Mouse (Mus musculus) heart, postnatal 36 days (tissue): ENCODE data around the gene Pawr. TPM values are rescaled to one million over a fixed set of nuclear protein-coding genes. Genes with fewer than 3 reads are reported as not detected.

Experiments used
- DNase-seq, 2 experiments: peaks; one replicate each; pipeline ENCODE4 v3.0.0; 2021 to 2022
- intact Hi-C: fragments of 180-260 bp; cut with DNase I; formaldehyde crosslinking; loops from one replicate; pipeline ENCODE4 v1.15.1; 2025
- total RNA-seq, 2 experiments: library from RNA; stranded (reverse); gene quantifications; 2 replicates each; pipeline ENCODE4 v1.2.3; 2021

The Pawr gene
- total RNA-seq, 2 experiments from 2014 or later: 3.2 to 3.5 TPM

- no peak for DNase-seq
- intact Hi-C loops: no loop called here
These were observed 21.0 kb downstream of the Pawr start for GRCm38 (mm10) chr10:108352944-108353343.

DNA sequence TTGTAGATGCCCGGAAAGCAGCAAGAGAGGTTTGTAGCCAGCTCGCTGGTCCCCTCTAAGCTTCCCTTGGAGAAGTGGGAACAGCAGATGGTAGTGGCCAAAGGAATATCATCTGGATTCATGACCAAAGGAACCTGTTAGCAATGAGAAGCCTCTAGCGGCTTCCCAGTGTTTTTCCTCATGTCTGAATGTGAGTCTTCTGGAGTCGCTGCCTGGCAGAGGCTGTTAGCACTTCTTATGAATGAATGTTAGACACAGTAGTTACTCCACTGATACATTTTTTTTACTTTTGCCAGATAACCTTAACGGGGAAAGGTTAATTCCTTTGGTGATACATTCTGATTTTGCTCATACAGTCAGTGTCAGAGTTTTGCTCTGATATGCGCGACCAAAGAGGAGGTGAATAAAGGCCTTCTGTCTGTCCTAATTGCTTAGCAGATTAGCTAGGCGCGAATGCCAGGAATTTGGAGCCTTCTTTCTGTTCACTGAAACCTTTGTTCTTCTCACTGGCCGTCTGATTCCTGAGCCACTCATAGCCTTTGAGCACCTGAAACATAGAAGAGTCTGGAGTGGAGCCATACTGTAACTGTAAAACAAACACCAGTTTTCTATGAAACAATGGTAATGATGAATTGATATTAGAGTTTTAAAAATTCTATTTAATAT is 22.9 kb downstream of the Pawr start:
- intact Hi-C loops: no loop called here
- no peak for DNase-seq

- intact Hi-C loops: no loop called here
- peak in 1 of 2 experiments; percentile 40 for DNase-seq
These were observed 23.5 kb downstream of the Pawr start for GRCm38 (mm10) chr10:108355392-108355775.

GRCm38 (mm10) chr10:108356601-108357187 is 24.8 kb downstream of the Pawr start:
- no peak for DNase-seq
- intact Hi-C loops: no loop called here

GRCm38 (mm10) chr10:108359974-108360373 is 28.1 kb downstream of the Pawr start:
- DNase-seq: no peak
- intact Hi-C loops: no loop called here

DNA sequence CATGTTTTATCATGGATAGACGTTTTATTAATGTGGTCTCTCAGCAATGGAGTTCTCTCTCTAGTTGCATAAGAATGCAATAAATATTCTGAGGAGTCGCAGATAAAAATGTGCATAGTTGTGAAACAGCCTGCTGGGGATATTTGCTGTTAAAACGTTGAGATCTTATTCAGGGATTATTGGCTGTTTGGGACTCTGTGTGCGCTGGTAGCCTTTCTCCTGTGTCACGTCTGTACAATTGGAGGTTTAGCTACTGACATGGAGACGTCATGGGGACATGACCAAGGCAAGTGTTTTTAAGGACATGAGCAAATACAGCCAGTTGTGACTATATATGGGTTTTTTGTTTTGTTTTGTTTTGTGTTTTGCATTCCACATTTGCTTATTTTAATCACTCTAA is 28.9 kb downstream of the Pawr start:
- DNase-seq: no peak
- intact Hi-C loops: no loop called here

DNA sequence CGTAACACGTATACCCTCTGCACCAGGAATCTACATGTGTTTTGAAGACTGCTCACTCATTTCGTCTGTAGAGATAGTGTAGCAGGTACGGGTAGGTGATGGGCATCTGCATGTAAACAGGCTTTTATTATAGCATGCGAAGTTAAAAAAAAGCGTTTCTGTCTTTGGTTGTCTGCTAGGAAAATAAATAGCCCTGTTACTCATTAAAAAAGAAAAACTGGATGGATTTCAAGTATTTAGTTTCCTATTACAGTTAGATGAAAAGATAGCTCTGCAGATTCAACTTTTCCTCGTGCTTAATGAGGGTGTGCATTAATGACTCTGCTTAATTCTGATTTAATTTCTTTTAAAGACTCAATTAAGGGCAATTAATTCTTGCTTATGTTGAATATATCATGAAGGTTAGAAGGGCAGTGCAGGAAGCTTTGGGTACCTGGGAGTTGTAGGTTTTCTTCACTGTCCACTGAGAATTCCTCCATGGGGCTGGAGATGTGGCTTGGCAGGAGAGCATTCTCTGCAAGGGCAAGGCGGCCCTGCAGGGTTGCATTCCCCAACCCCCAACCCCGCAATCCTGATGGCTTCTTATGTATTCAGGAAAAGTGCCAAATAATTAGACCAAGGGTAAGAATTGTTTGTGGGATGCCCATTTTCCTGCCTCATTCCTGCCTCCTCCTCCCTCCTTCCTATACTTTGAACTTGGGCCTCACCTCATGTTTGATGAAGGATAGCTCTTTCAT is 29.7 kb downstream of the Pawr start:
- DNase-seq: no peak
- intact Hi-C loops: no loop called here

DNA sequence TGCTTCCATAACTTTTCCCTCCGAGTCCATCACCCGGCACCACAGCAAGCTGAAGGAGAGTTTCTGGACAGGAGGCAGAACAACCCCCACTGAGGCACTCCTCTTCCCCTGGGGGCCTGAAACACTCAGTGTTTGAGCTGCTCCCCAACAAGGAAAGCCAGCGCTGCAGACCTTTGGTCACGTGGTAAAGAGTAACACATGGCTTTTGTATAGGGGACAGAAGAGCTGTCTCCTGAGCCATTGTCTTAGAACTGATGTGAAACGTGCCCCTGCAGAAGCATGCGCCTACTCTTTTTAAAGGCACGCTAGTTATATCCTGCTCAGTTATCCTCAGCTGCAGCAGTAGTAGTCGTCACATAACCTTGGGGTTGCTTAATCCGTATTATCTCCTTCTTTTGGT is 32.0 kb downstream of the Pawr start:
- intact Hi-C loops: no loop called here

DNA sequence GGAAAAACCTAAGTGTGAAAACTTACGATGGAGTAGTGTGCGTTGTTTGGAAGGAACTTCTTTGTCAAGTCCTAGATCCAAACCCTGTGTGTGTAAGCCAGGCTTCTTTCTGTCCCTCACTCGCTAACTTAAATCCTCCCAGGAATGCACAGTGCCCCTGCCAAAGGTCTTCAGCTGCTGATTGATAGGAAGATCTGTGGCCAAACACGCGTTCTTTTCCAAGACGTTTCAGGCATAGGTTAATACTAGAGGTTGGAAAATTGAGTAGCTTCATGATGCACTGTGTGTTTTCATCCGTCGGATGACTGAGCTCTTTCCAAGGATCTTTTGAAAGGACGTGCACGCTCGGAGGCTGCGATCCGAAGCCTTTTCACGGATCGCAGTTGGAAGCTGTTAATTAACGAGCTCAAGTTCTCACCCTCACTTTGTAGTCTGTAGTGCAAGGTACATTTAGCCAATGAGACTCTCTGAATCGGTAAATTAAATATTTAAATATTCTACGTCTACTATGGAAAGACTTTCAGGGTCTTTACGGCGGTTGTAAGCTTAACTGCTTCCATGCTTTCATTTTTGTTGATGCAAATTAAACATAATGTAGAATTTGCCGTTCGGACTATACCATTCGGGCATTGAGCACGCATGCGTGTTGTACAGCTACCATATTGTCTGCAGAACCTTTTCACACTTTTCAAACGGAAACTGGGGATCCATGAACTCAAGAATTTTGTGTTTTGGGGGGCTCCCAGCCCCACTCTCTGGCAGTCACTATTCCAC is 33.2 kb downstream of the Pawr start:
- intact Hi-C loops: no loop called here
- no peak for DNase-seq

More for the DNA sequence above, 32.0 kb downstream of the Pawr start:
- DNase-seq: no peak

GRCm38 (mm10) chr10:108366251-108366650 is 34.3 kb downstream of the Pawr start:
- intact Hi-C loops: no loop called here
- no peak for DNase-seq

- DNase-seq: no peak
- intact Hi-C loops: no loop called here
These were observed 36.4 kb downstream of the Pawr start for GRCm38 (mm10) chr10:108368358-108368757.

DNA sequence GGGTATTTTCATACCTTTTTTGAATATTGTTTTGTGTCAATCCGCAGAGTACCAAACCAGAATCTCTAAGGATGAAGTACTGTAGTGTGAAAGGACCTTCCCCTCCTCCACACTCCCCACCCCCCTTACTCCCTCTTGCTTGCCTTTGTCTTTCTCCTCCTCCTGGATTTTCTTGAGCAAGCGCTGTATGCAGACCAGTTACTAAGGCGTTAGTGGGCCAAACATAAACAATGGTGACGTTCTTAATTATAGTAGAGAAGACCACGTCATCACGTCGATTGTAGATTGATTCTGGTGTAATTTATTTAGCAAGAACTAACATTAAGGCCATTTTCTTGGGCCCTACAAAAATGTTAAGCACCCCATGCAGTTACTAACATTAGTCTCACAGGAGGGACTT is 40.3 kb downstream of the Pawr start:
- intact Hi-C loops: no loop called here
- DNase-seq: no peak

GRCm38 (mm10) chr10:108372858-108373257 is 40.9 kb downstream of the Pawr start:
- DNase-seq: no peak
- intact Hi-C loops: no loop called here

DNA sequence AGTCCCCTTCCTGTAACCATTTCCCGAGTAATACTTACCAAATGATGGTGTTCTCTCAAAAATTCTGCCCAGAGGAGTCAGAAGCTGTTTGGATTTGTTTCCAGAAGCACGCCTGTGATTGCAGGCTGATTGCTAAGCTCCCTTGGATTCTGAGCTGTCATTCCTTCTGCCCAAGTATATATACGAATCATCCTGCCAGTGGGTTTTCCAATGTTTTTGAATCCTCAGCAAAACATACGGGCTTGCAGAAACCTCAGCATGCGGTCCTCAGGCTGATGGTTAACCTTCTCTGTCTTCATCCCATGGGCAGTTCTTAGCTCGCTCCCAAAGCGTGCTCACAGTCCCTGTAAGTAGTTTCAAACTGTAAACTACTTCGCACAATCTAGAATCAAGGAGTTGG is 43.9 kb downstream of the Pawr start:
- DNase-seq: no peak
- intact Hi-C loops: no loop called here

DNA sequence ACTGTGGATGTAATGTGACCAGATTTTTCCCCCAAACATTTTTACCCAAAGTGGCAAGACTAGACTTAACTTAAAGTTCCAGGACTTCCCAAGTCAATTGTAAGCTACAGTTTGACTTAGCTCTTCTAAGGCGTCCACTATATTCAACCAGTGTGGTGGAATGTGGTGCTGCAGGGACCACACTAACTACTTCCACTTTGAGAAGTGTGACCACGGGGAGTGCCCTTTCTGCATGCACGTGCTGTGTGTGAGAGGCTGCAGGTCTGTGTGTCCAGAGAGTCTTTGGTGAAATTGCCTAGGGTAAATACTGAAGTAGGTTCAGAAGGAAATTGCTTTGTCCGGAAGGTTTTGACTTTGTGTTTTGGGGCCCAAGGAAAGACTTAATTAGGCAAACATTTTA is 44.4 kb downstream of the Pawr start:
- intact Hi-C loops: no loop called here
- DNase-seq: no peak

- intact Hi-C loops: no loop called here
- no peak for DNase-seq
These were observed 45.4 kb downstream of the Pawr start for GRCm38 (mm10) chr10:108377369-108377768.

GRCm38 (mm10) chr10:108378062-108378461 is 46.1 kb downstream of the Pawr start:
- DNase-seq: no peak
- intact Hi-C loops: no loop called here

GRCm38 (mm10) chr10:108378479-108378878 is 46.6 kb downstream of the Pawr start:
- DNase-seq: no peak
- intact Hi-C loops: no loop called here

DNA sequence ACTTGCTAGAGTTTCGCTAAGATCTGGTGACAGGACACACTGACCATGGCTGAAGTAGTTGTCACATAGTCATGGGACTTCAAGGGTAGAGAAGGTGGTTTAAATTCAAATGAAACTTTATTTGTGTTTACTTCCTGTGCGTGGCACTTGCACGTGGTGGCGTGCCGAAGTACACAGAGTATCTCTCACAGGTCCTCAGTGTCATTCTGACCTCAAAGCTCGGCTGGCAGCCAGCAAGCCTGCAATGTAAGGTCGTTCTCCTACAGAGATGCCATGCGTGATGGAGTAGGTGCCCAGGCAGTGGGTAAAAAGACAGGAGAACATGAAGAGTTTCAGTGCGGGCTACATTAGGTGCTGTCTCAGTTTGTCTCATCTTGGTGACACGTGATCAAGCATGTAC is 48.8 kb downstream of the Pawr start:
- intact Hi-C loops: no loop called here
- DNase-seq: no peak

GRCm38 (mm10) chr10:108384153-108384769 is 52.3 kb downstream of the Pawr start:
- intact Hi-C loops: no loop called here
- DNase-seq: no peak

GRCm38 (mm10) chr10:108385480-108385955 is 53.6 kb downstream of the Pawr start:
- DNase-seq: no peak
- intact Hi-C loops: no loop called here
